Mouse (Mus musculus): ENCODE data around the gene Ptrh1. TPM values are rescaled to one million over a fixed set of nuclear protein-coding genes. Genes with fewer than 3 reads are reported as not detected.

The Ptrh1 gene
- polyA plus RNA-seq, 1 experiment from 2014 or later, result 5.9 TPM

Other genes with a start within 250 kb of the Ptrh1 start
- gene Fam102a, start 240.5 kb upstream of the Ptrh1 start, polyA plus RNA-seq (2015; fragmentation: Nextera tagmentation; extraction: Ambion mirVana), result 7.3 TPM in 2 replicates
- 145 and 150 TPM in 2 replicates for gene Dpm2, start 204.9 kb upstream of the Ptrh1 start, polyA plus RNA-seq (2015; fragmentation: Nextera tagmentation; extraction: Ambion mirVana)
- gene Pip5kl1, start 201.0 kb upstream of the Ptrh1 start, polyA plus RNA-seq (2015; fragmentation: Nextera tagmentation; extraction: Ambion mirVana), result 11.3 and 11.8 TPM in 2 replicates
- 0.60 and 0.86 TPM in 2 replicates for gene 9430097D07Rik, start 200.1 kb upstream of the Ptrh1 start, polyA plus RNA-seq (2015; fragmentation: Nextera tagmentation; extraction: Ambion mirVana)
- gene St6galnac4, start 188.7 kb upstream of the Ptrh1 start, polyA plus RNA-seq (2015; fragmentation: Nextera tagmentation; extraction: Ambion mirVana), result 33.3 and 36.5 TPM in 2 replicates
- gene St6galnac6, start 176.1 kb upstream of the Ptrh1 start, polyA plus RNA-seq (2015; fragmentation: Nextera tagmentation; extraction: Ambion mirVana), result 24.2 and 26.9 TPM in 2 replicates
- 97.6 and 101 TPM in 2 replicates for gene Ak1, start 154.0 kb upstream of the Ptrh1 start, polyA plus RNA-seq (2015; fragmentation: Nextera tagmentation; extraction: Ambion mirVana)
- 32.4 and 32.8 TPM in 2 replicates for gene Eng, start 129.2 kb upstream of the Ptrh1 start, polyA plus RNA-seq (2015; fragmentation: Nextera tagmentation; extraction: Ambion mirVana)
- gene Fpgs, start 71.6 kb upstream of the Ptrh1 start, polyA plus RNA-seq (2015; fragmentation: Nextera tagmentation; extraction: Ambion mirVana), result 23.2 and 25.1 TPM in 2 replicates
- 73.5 and 76.5 TPM in 2 replicates for gene Cdk9, start 62.7 kb upstream of the Ptrh1 start, polyA plus RNA-seq (2015; fragmentation: Nextera tagmentation; extraction: Ambion mirVana)
- gene Sh2d3c, start 54.7 kb upstream of the Ptrh1 start, polyA plus RNA-seq (2015; fragmentation: Nextera tagmentation; extraction: Ambion mirVana), result 54.7 and 57.2 TPM in 2 replicates
- 3.4 and 4.1 TPM in 2 replicates for gene 6330409D20Rik, start 34.8 kb upstream of the Ptrh1 start, polyA plus RNA-seq (2015; fragmentation: Nextera tagmentation; extraction: Ambion mirVana)
- 54.1 and 55.9 TPM in 2 replicates for gene Tor2a, start 18.6 kb upstream of the Ptrh1 start, polyA plus RNA-seq (2015; fragmentation: Nextera tagmentation; extraction: Ambion mirVana)
- gene Ttc16, start 153 bp upstream of the Ptrh1 start, polyA plus RNA-seq (2015; fragmentation: Nextera tagmentation; extraction: Ambion mirVana), result 0.89 and 0.92 TPM in 2 replicates
- 1.0 and 1.2 TPM in 2 replicates for gene Cfap157, start 8.6 kb downstream of the Ptrh1 start, polyA plus RNA-seq (2015; fragmentation: Nextera tagmentation; extraction: Ambion mirVana)
- 324 and 330 TPM in 2 replicates for gene Stxbp1, start 71.5 kb downstream of the Ptrh1 start, polyA plus RNA-seq (2015; fragmentation: Nextera tagmentation; extraction: Ambion mirVana)
- gene Fam129b, start 100.3 kb downstream of the Ptrh1 start, polyA plus RNA-seq (2015; fragmentation: Nextera tagmentation; extraction: Ambion mirVana), result 29.7 and 31.3 TPM in 2 replicates
- 82.5 and 85.8 TPM in 2 replicates for gene Rpl12, start 185.8 kb downstream of the Ptrh1 start, polyA plus RNA-seq (2015; fragmentation: Nextera tagmentation; extraction: Ambion mirVana)
- 22.8 and 24.2 TPM in 2 replicates for gene Lrsam1, start 185.8 kb downstream of the Ptrh1 start, polyA plus RNA-seq (2015; fragmentation: Nextera tagmentation; extraction: Ambion mirVana)
- 22.4 and 24.5 TPM in 2 replicates for gene Slc2a8, start 206.3 kb downstream of the Ptrh1 start, polyA plus RNA-seq (2015; fragmentation: Nextera tagmentation; extraction: Ambion mirVana)